Mouse (Mus musculus): ENCODE results near the gene Pnp2.

DNA sequence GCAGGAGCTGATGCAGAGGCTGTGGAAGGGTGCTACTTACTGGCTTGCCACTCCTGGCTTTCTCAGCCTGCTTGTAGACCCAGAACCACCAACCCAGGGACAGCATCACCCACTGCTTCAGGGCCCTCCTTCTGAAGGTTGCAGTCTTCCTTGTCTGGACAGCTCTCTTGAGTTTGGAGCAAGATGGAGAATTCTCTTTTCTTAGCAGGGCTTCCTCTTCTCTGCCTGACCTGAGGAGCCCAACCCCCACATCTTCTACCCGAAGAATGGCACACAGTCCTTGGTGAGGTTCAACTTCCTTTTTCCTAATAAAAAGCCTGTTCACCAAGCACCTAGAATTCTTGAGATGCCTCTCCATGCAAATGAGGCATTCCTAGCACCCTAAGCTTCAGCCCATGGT lies 15.0 kb downstream of the Pnp2 start:
- TF ChIP-seq MYOG (IDR thresholded peaks at IDR 0.05; ENCODE audit: control insufficient read depth, extremely low read depth, insufficient read length), result no peak
- TF ChIP-seq CTCF (IDR thresholded peaks at IDR 0.05; ENCODE audit: control insufficient read depth, insufficient read depth, insufficient read length), result no peak
- no peak for TF ChIP-seq MYOD1 (IDR thresholded peaks at IDR 0.05; ENCODE audit: control insufficient read depth, insufficient read length, low read depth)
- TF ChIP-seq USF1 (IDR thresholded peaks at IDR 0.05; ENCODE audit: low read depth), result no peak
- TF ChIP-seq CEBPB (IDR thresholded peaks at IDR 0.05; ENCODE audit: low read depth), result no peak
